Mouse (Mus musculus): ENCODE data around the gene Gabarapl2. TPM values are rescaled to one million over a fixed set of nuclear protein-coding genes. Genes with fewer than 3 reads are reported as not detected.

Gene Gabarapl2
- polyA plus RNA-seq, 1 experiment from 2014 or later: 314 TPM

DNA sequence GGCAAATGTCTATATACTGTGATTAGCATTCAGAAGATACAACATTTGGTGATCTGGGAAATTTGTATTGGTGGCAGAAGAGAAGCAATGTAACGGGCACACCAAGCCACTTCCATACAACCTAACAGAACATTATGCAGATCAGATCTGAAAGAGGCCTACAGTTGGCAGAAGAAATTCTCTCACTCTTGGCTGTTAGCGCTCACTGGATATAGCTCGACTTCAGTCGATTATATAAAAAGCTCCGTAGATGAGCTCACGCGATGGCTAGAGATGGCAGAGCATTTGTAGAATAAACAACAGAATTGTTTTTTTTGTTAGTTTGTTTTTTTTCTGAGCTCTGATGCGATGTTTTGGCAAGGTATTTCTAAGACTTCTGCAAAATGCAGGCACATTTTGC, 50.8 kb downstream of the Gabarapl2 start:
- Histone ChIP-seq H3K9me3 (ENCODE audit: control insufficient read depth, low read length) (no peaks in the 10 kb centered on the region), H3K9ac (ENCODE audit: low read length) (no peak overlapping the region; the same call in 1 of the 2 replicates), H3K27me3 (ENCODE audit: control insufficient read depth, insufficient read depth, low read length) (no peaks in the 10 kb centered on the region), H3K27ac (ENCODE audit: low read depth, low read length) (no peak overlapping the region), H3K36me3 (ENCODE audit: control insufficient read depth, insufficient read depth, low read length) (no peaks in the 10 kb centered on the region; the same call in none of the 2 replicates), H3K4me3 (ENCODE audit: low read depth, low read length) (peak overlapping the region; percentile 61), H3K4me2 (ENCODE audit: low read depth) (peak overlapping the region; percentile 71), H3K4me1 (ENCODE audit: control insufficient read depth, insufficient read depth, low read length) (no peaks in the 10 kb centered on the region)
- DNase-seq (ENCODE audit: low spot score): no peak
- ATAC-seq (ENCODE audit: insufficient read depth, low FRiP score, low TSS enrichment): no peak
- 68% methylated on average over 8 of the region's 8 CpGs for WGBS

DNA sequence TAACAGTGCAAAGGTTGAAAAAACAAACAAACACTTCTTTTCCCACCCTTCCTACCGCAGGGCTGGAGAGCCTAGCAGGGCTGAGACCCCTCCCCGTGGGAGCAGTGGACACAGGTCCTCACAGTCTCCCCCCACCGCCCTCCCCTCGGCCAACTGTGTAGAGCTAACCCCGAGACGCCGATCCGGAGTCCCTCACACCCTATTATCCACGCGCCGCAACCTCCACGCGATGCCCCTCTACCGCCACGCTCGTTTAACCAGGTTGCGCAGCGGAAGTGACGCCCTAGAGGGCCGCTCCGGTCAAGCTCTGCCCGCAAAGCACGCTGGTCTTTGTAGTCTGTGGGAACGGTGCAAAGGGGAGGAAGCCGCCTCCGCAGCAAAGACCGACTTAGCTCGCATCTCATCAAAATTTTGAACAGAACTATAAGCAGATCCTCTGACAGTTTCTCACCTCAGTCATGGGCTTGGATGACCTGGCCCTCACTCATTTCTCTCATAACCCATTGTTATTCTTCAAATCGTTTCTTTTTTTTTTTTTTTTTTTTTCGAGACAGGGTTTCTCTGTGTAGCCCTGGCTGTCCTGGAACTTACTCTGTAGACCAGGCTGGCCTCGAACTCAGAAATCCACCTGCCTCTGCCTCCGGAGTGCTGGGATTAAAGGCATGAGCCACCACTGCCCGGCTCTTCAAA, 51.7 kb downstream of the Gabarapl2 start, which contains the start of gene Adat1:
Gene Adat1 (minus strand): TSS at position 290 of the 690 bp plus-strand sequence.
- Histone ChIP-seq H3K4me2 (ENCODE audit: low read depth) (peak within 1 kb of the TSS; percentile 71), H3K27ac (ENCODE audit: low read depth, low read length) (no peak within 1 kb of the TSS), H3K9me3 (ENCODE audit: control insufficient read depth, low read length) (no peaks in the 10 kb centered on the region), H3K36me3 (ENCODE audit: control insufficient read depth, insufficient read depth, low read length) (peaks cover 2% of the 10 kb centered on the region), H3K27me3 (ENCODE audit: control insufficient read depth, insufficient read depth, low read length) (no peaks in the 10 kb centered on the region), H3K9ac (ENCODE audit: low read length) (peak within 1 kb of the TSS; percentile 53), H3K4me3 (ENCODE audit: low read depth, low read length) (peak within 1 kb of the TSS; percentile 61), H3K4me1 (ENCODE audit: control insufficient read depth, insufficient read depth, low read length) (no peaks in the 10 kb centered on the region)
- DNase-seq (ENCODE audit: low spot score) (peak; percentile 93), ATAC-seq (ENCODE audit: insufficient read depth, low FRiP score, low TSS enrichment) (peak; percentile 94)
- 3% methylated on average over 32 of the region's 33 CpGs for WGBS

DNA sequence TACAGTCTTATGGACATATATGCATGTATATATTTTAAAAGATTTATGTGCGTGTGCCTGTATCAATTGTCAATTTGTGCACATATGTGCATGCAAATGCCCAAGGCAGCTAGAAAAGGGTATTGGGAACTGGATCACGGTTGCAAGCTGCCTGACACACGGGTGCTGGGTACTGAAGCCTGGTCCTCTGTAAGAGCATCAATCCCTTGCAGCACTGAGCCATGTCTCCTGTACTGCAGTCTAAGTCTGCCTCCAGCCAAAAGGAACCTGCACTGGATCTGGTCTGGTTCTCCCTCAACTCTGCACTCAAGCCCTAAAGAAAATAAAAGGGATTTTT, 52.2 kb downstream of the Gabarapl2 start:
- peak; percentile 9; the same call in 1 of the 2 replicates for ATAC-seq (ENCODE audit: insufficient read depth, low FRiP score, low TSS enrichment)
- H3K4me3 ChIP-seq (ENCODE audit: low read depth, low read length): no peak overlapping the region
- H3K27me3 ChIP-seq (ENCODE audit: control insufficient read depth, insufficient read depth, low read length): no peaks in the 10 kb centered on the region
- H3K27ac ChIP-seq (ENCODE audit: low read depth, low read length): no peak overlapping the region
- WGBS: 78% methylated on average over 3 of the region's 3 CpGs
- no peak overlapping the region for H3K9ac ChIP-seq (ENCODE audit: low read length)
- H3K4me1 ChIP-seq (ENCODE audit: control insufficient read depth, insufficient read depth, low read length): no peaks in the 10 kb centered on the region
- H3K9me3 ChIP-seq (ENCODE audit: control insufficient read depth, low read length): no peaks in the 10 kb centered on the region
- peaks cover 2% of the 10 kb centered on the region for H3K36me3 ChIP-seq (ENCODE audit: control insufficient read depth, insufficient read depth, low read length)
- no peak for DNase-seq (ENCODE audit: low spot score)
- H3K4me2 ChIP-seq (ENCODE audit: low read depth): no peak overlapping the region

Other genes starting within 250 kb of the Gabarapl2 start
- gene Ctrb1, start 249.7 kb upstream of the Gabarapl2 start, polyA plus RNA-seq (2014; fragmentation: Nextera tagmentation; extraction: Ambion mirVana): not detected in 2 replicates
- gene Bcar1, start 196.9 kb upstream of the Gabarapl2 start, polyA plus RNA-seq (2014; fragmentation: Nextera tagmentation; extraction: Ambion mirVana): 60.3 and 62.5 TPM in 2 replicates
- gene Cfdp1, start 86.4 kb upstream of the Gabarapl2 start, polyA plus RNA-seq (2014; fragmentation: Nextera tagmentation; extraction: Ambion mirVana): 205 and 212 TPM in 2 replicates
- 6.0 and 6.6 TPM in 2 replicates for gene Tmem170, start 64.0 kb upstream of the Gabarapl2 start, polyA plus RNA-seq (2014; fragmentation: Nextera tagmentation; extraction: Ambion mirVana)
- gene Chst5, start 30.3 kb upstream of the Gabarapl2 start, polyA plus RNA-seq (2014; fragmentation: Nextera tagmentation; extraction: Ambion mirVana): 3.2 and 4.3 TPM in 2 replicates
- 15.3 and 15.7 TPM in 2 replicates for gene Tmem231, start 6.8 kb upstream of the Gabarapl2 start, polyA plus RNA-seq (2014; fragmentation: Nextera tagmentation; extraction: Ambion mirVana)
- 8.7 and 10.1 TPM in 2 replicates for gene Adat1, start 51.6 kb downstream of the Gabarapl2 start, polyA plus RNA-seq (2014; fragmentation: Nextera tagmentation; extraction: Ambion mirVana)
- 249 and 267 TPM in 2 replicates for gene Kars, start 70.6 kb downstream of the Gabarapl2 start, polyA plus RNA-seq (2014; fragmentation: Nextera tagmentation; extraction: Ambion mirVana)
- 28.7 and 35.4 TPM in 2 replicates for gene Terf2ip, start 70.7 kb downstream of the Gabarapl2 start, polyA plus RNA-seq (2014; fragmentation: Nextera tagmentation; extraction: Ambion mirVana)
- gene Gm6793, start 74.3 kb downstream of the Gabarapl2 start, polyA plus RNA-seq (2014; fragmentation: Nextera tagmentation; extraction: Ambion mirVana): 0.78 and 0.92 TPM in 2 replicates